Mouse (Mus musculus) testis, adult 2 months (tissue): ENCODE measurements around the gene Zg16. TPM values are rescaled to one million over a fixed set of nuclear protein-coding genes. Genes with fewer than 3 reads are reported as not detected.

Experiments used
- H3K27ac ChIP-seq: fragments of 200-500 bp; 2 replicates; pipeline ENCODE4 v1.5.1; 2012; ENCODE audit warnings: low read depth, low read length; ENCODE audit not compliant: control insufficient read depth, insufficient read depth
- H3K27me3 ChIP-seq: fragments of 200-500 bp; 2 replicates; pipeline ENCODE4 v1.6.1; 2012; ENCODE audit warnings: mild to moderate bottlenecking, low read length, moderate library complexity; ENCODE audit not compliant: control insufficient read depth, insufficient read depth
- H3K36me3 ChIP-seq: fragments of 200-500 bp; 2 replicates; pipeline ENCODE4 v1.6.1; 2012; ENCODE audit warnings: mild to moderate bottlenecking, low read length; ENCODE audit not compliant: control insufficient read depth, insufficient read depth
- H3K4me1 ChIP-seq: fragments of 200-500 bp; 2 replicates; pipeline ENCODE4 v1.6.1; 2012; ENCODE audit warnings: low read length; ENCODE audit not compliant: control insufficient read depth, insufficient read depth
- H3K4me3 ChIP-seq: fragments of 200-500 bp; 2 replicates; pipeline ENCODE4 v1.5.1; 2012; ENCODE audit warnings: low read depth, mild to moderate bottlenecking, low read length, moderate library complexity, mixed read lengths; ENCODE audit not compliant: control insufficient read depth
- CTCF ChIP-seq: fragments of 200-500 bp; IDR thresholded peaks from 2 replicates; pipeline ENCODE4 v1.5.1; 2012; ENCODE audit warnings: low read depth, mild to moderate bottlenecking, inconsistent platforms, low read length, moderate library complexity; ENCODE audit not compliant: control insufficient read depth, insufficient read depth, insufficient replicate concordance
- POLR2A ChIP-seq: fragments of 200-500 bp; IDR thresholded peaks from 2 replicates; pipeline ENCODE4 v1.6.1; 2012; ENCODE audit warnings: low read depth, mild to moderate bottlenecking, inconsistent platforms, low read length, moderate library complexity; ENCODE audit not compliant: control insufficient read depth
- polyA plus RNA-seq: library from polyadenylated mRNA; depleted of rRNA; stranded (reverse); fragments of >200 nt; gene quantifications from 2 replicates; pipeline ENCODE4 v1.2.3, GENCODE M21; 2012; rRNA removed

The Zg16 gene
- polyA plus RNA-seq, 1 experiment = 0.93 TPM

GRCm38 (mm10) chr7:127008239-127009019 lies 78.7 kb downstream of the Zg16 start:
- no peak for TF ChIP-seq CTCF
- no peak for TF ChIP-seq POLR2A
- Histone ChIP-seq H3K4me1 (peaks cover 5% of the 10 kb centered on the region; the same call in 1 of the 2 replicates), H3K4me3 (no peak overlapping the region), H3K27ac (peak overlapping the region; percentile 85), H3K36me3 (no peaks in the 10 kb centered on the region), H3K27me3 (no peaks in the 10 kb centered on the region)

- Histone ChIP-seq H3K27ac (no peak overlapping the region), H3K27me3 (no peaks in the 10 kb centered on the region), H3K4me1 (peaks cover 5% of the 10 kb centered on the region; the same call in 1 of the 2 replicates), H3K4me3 (no peak overlapping the region), H3K36me3 (no peaks in the 10 kb centered on the region)
- TF ChIP-seq CTCF = no peak
- no peak for TF ChIP-seq POLR2A
Observed at GRCm38 (mm10) chr7:127007313-127008024, 79.7 kb downstream of the Zg16 start.

- H3K27me3 ChIP-seq = no peaks in the 10 kb centered on the region
- no peak for TF ChIP-seq CTCF
- peaks cover 7% of the 10 kb centered on the region for H3K4me1 ChIP-seq
- no peak overlapping the region for H3K27ac ChIP-seq
- no peak overlapping the region for H3K4me3 ChIP-seq
- H3K36me3 ChIP-seq = no peaks in the 10 kb centered on the region
Observed at GRCm38 (mm10) chr7:127004122-127004875, 82.8 kb downstream of the Zg16 start.

- Histone ChIP-seq H3K4me3 (no peak overlapping the region), H3K4me1 (peaks cover 5% of the 10 kb centered on the region), H3K36me3 (no peaks in the 10 kb centered on the region), H3K27me3 (no peaks in the 10 kb centered on the region), H3K27ac (no peak overlapping the region)
- TF ChIP-seq POLR2A = no peak
- no peak for TF ChIP-seq CTCF
Observed at GRCm38 (mm10) chr7:127003620-127004019, 83.5 kb downstream of the Zg16 start.

Other genes starting within 250 kb of the Zg16 start
- gene Doc2a, start 239.9 kb downstream of the Zg16 start, polyA plus RNA-seq = 1.9 and 2.2 TPM in 2 replicates
- gene Hirip3, start 225.4 kb downstream of the Zg16 start, polyA plus RNA-seq = 76.6 and 77.1 TPM in 2 replicates
- gene Ino80e, start 225.0 kb downstream of the Zg16 start, polyA plus RNA-seq = 74.1 and 80.9 TPM in 2 replicates
- 43.5 and 49.4 TPM in 2 replicates for gene Taok2, start 202.6 kb downstream of the Zg16 start, polyA plus RNA-seq
- 70.3 and 73.6 TPM in 2 replicates for gene Tmem219, start 164.4 kb downstream of the Zg16 start, polyA plus RNA-seq
- 80.0 and 85.5 TPM in 2 replicates for gene Kctd13, start 158.4 kb downstream of the Zg16 start, polyA plus RNA-seq
- 1.4 TPM in 2 replicates for gene Asphd1, start 137.7 kb downstream of the Zg16 start, polyA plus RNA-seq
- 9.9 and 10.7 TPM in 2 replicates for gene Sez6l2, start 136.8 kb downstream of the Zg16 start, polyA plus RNA-seq
- gene Cdipt, start 111.4 kb downstream of the Zg16 start, polyA plus RNA-seq = 83.3 and 84.9 TPM in 2 replicates
- gene Cdiptos, start 111.2 kb downstream of the Zg16 start, polyA plus RNA-seq = 804 and 822 TPM in 2 replicates
- 3.0 and 4.0 TPM in 2 replicates for gene Mvp, start 72.7 kb downstream of the Zg16 start, polyA plus RNA-seq
- 0.90 and 1.2 TPM in 2 replicates for gene Pagr1b, start 70.8 kb downstream of the Zg16 start, polyA plus RNA-seq
- gene Pagr1a, start 70.0 kb downstream of the Zg16 start, polyA plus RNA-seq = 1.3 and 2.0 TPM in 2 replicates
- gene Gm42742, start 66.2 kb downstream of the Zg16 start, polyA plus RNA-seq = 13.5 and 16.2 TPM in 2 replicates
- 2.7 and 3.4 TPM in 2 replicates for gene Prrt2, start 66.1 kb downstream of the Zg16 start, polyA plus RNA-seq
- 59.1 and 59.6 TPM in 2 replicates for gene Maz, start 60.3 kb downstream of the Zg16 start, polyA plus RNA-seq
- gene Kif22, start 44.9 kb downstream of the Zg16 start, polyA plus RNA-seq = 10.2 and 11.2 TPM in 2 replicates
- 4.6 and 4.9 TPM in 2 replicates for gene AI467606, start 4.0 kb upstream of the Zg16 start, polyA plus RNA-seq
- gene Qprt, start 34.9 kb upstream of the Zg16 start, polyA plus RNA-seq = 0.05 and 0.22 TPM in 2 replicates
- gene Spn, start 50.5 kb upstream of the Zg16 start, polyA plus RNA-seq = 0.09 and 0.10 TPM in 2 replicates
- gene Cd2bp2, start 108.7 kb upstream of the Zg16 start, polyA plus RNA-seq = 19.6 and 27.8 TPM in 2 replicates
- 5.1 and 6.3 TPM in 2 replicates for gene Tbc1d10b, start 121.1 kb upstream of the Zg16 start, polyA plus RNA-seq
- gene Mylpf, start 121.6 kb upstream of the Zg16 start, polyA plus RNA-seq = 1.3 and 1.4 TPM in 2 replicates
- gene Zfp553, start 145.7 kb upstream of the Zg16 start, polyA plus RNA-seq = 3.4 and 3.7 TPM in 2 replicates
- 2.8 and 3.2 TPM in 2 replicates for gene Sept1, start 145.8 kb upstream of the Zg16 start, polyA plus RNA-seq
- gene Zfp771, start 156.9 kb upstream of the Zg16 start, polyA plus RNA-seq = 41.0 and 48.4 TPM in 2 replicates
- 22.2 and 23.7 TPM in 2 replicates for gene Dctpp1, start 173.4 kb upstream of the Zg16 start, polyA plus RNA-seq
- gene Sephs2, start 186.7 kb upstream of the Zg16 start, polyA plus RNA-seq = 79.1 and 84.0 TPM in 2 replicates
- gene Itgal, start 208.9 kb upstream of the Zg16 start, polyA plus RNA-seq = 0.79 and 0.93 TPM in 2 replicates